Mouse (Mus musculus): ENCODE measurements at regions not wholly inside any gene's neighbourhood (a gene's known extent, or its start where the extent isn't known, plus 50 kb on each side); places are given as distances from the start of the nearest gene placed in this dataset.

DNA sequence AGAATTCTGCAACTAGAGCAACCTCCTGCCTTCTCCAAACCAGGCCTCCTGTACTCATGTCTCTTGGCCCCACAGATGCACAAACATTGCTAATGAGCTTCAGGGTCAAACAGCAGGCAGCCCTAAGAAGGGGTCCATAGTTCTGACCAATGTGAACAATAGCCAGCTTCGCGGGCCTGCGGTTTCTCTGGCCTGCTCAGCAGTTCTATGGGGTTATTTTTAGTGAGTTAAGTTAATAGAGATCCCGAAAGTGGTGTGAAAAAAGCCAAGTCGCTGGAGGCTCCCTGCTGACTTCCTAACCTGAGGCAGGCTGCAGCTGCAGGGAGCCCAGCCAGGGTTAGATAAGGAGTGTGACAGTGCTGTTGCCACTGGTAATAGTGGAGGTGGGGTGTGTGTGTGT lies 106.6 kb downstream of the Pdcd6ip start:
- in situ Hi-C loops (cut with MseI, MboI) = no loop called here

DNA sequence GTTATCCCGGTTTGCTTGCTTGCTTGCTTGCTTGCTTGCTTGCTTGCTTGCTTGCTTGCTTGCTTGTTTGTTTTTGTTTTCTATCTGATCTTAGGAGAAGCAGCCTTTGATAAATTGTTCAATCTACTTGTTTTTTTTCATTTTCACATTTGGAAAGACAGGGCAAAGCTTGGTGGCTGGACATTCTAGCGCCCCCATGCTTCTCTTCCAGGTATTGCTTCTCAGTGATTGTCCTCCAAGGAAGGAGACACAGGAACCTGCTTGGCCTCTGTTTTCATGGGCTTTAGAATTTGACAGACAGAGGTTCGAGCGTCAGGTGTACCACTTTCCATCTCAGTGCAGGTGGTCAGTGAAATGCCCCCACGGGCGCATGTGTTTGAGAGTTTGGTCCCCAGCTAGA lies 120.8 kb downstream of the Pdcd6ip start:
- in situ Hi-C loops (cut with MseI, MboI) = no loop called here

DNA sequence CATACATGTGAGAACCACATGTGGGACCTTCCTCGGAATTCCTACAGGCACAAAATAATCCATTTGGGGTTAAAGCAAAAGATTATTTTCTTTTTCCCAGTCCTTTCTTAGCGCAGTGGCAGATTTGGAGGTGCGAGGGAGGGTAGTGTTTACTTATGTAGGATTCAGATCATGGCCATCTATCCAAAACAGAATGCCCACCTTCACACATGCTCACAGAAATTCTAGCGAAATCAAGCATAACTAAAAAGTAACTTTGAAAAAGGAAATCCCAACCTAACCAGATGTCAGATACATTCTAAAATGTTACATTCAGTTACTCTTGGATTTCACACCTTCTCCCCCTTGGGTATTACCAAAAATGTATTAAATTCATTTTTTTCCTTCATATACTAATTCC lies 121.6 kb downstream of the Pdcd6ip start:
- in situ Hi-C loops (cut with MseI, MboI) = no loop called here

GRCm38 (mm10) chr9:113578221-113578620 lies 129.8 kb downstream of the Pdcd6ip start:
- in situ Hi-C loops (cut with MseI, MboI) = no loop called here

DNA sequence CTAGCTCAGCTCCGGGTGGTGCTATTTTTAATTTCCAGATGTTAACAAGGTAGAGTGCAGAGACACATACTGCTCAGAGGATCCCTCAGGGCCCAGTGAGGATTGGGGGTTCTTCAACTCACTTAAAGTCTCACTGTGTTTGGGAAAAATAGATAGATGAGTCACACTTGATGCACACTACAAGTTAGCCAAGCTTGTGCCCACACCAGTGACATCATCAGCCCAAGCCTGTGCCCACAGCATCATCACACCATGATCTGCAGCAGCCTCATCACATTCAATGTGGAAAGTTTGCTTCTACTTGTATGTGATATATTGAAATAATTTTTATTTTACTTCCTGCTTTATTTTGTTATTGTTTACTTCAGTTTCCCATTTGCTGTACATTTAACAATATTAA lies 139.2 kb downstream of the Pdcd6ip start:
- in situ Hi-C loops (cut with MseI, MboI) = no loop called here

- in situ Hi-C loops (cut with MseI, MboI) = no loop called here
Observed at GRCm38 (mm10) chr9:113567705-113568104, 140.4 kb downstream of the Pdcd6ip start.

- in situ Hi-C loops (cut with MseI, MboI) = no loop called here
Observed at GRCm38 (mm10) chr9:113566620-113567019, 141.4 kb downstream of the Pdcd6ip start.

DNA sequence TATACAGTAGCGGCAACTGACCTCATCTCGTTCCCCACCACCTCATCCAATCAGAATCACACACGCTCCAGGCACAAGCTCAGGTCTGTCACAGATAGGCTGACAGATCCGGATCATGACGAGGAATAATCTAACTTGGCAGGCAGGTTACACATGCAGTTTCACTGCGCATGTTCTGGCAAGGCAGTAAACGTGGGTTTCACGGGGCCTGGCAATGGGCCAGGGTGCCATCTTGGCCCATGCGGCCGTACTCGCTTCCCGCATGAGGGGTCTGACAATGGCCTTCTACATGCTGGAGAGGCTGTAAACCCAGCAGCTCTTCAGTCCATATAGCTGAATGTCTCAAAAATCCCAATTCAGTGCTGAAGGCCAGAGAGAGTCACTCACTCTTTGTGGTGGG lies 154.1 kb downstream of the Pdcd6ip start:
- in situ Hi-C loops (cut with MseI, MboI) = no loop called here

- in situ Hi-C loops (cut with MseI, MboI) = no loop called here
Observed at GRCm38 (mm10) chr9:113547458-113547857, 160.6 kb downstream of the Pdcd6ip start.

GRCm38 (mm10) chr9:113528586-113528985 lies 179.5 kb downstream of the Pdcd6ip start:
- in situ Hi-C loops (cut with MseI, MboI) = no loop called here

- in situ Hi-C loops (cut with MseI, MboI) = no loop called here
Observed at GRCm38 (mm10) chr9:113524307-113524706, 183.8 kb downstream of the Pdcd6ip start.

DNA sequence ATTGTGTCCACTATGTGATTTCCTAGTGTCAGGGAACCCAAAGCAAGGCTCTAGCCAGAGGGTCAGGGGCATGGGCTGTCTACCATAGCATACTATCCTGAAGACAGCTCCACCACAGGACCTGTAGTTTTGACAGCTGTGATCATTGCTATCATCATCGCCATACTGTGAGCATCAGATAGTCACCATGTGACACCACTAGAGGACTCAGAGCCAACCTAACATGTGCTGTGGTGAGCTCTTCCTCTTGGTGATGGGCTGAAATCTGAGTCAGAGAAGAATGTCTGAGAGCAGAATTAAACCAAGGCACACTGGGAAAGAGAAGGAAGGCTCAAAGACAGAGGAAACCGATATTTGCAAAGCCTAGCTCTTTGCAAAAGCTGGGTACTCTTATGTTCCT lies 184.9 kb downstream of the Pdcd6ip start:
- in situ Hi-C loops (cut with MseI, MboI) = no loop called here

GRCm38 (mm10) chr9:113519727-113520126 lies 188.3 kb downstream of the Pdcd6ip start:
- in situ Hi-C loops (cut with MseI, MboI) = no loop called here

DNA sequence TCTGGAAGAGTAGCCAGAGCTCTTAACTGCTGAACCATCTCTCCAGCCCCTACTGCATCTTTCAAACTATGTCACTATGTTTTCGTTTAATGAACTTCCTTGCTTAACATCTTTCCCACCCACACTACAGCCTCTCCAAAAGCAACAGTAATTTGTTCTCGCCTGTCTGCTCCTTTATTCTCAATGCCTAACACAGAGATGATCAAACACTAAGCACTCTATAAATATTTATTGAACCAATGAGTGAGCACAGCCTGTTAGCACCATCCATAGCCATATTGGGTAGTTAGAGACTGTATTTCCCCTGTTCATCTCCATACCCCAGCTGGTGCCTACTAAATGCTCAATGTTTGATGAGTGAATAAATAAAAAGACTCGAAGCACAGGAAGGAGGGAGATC lies 189.6 kb downstream of the Pdcd6ip start:
- in situ Hi-C loops (cut with MseI, MboI) = no loop called here

- in situ Hi-C loops (cut with MseI, MboI) = no loop called here
Observed at GRCm38 (mm10) chr9:113517756-113518155, 190.3 kb downstream of the Pdcd6ip start.

DNA sequence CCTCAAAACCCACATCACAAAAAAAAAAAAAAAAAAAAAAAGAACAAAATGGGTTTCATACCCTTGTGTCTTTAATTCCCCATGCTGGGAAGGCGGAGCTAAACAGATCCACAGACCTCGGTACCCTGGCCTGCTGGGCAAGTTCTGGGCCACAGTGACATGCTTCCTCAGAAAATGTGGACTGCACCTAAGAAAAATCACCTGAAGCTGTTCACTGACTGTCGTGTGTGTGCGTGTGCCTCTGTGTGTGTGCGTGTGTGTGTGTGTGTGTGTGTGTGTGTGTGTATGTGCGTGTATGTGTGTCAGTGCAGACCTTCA lies 192.4 kb downstream of the Pdcd6ip start:
- in situ Hi-C loops (cut with MseI, MboI) = no loop called here

- in situ Hi-C loops (cut with MseI, MboI) = no loop called here
Observed at GRCm38 (mm10) chr9:113514846-113515702, 193.0 kb downstream of the Pdcd6ip start.

GRCm38 (mm10) chr9:113511302-113511701 lies 196.8 kb downstream of the Pdcd6ip start:
- in situ Hi-C loops (cut with MseI, MboI) = no loop called here

GRCm38 (mm10) chr9:113509368-113509767 lies 198.7 kb downstream of the Pdcd6ip start:
- in situ Hi-C loops (cut with MseI, MboI) = no loop called here

GRCm38 (mm10) chr9:113508821-113509220 lies 199.2 kb downstream of the Pdcd6ip start:
- in situ Hi-C loops (cut with MseI, MboI) = no loop called here

DNA sequence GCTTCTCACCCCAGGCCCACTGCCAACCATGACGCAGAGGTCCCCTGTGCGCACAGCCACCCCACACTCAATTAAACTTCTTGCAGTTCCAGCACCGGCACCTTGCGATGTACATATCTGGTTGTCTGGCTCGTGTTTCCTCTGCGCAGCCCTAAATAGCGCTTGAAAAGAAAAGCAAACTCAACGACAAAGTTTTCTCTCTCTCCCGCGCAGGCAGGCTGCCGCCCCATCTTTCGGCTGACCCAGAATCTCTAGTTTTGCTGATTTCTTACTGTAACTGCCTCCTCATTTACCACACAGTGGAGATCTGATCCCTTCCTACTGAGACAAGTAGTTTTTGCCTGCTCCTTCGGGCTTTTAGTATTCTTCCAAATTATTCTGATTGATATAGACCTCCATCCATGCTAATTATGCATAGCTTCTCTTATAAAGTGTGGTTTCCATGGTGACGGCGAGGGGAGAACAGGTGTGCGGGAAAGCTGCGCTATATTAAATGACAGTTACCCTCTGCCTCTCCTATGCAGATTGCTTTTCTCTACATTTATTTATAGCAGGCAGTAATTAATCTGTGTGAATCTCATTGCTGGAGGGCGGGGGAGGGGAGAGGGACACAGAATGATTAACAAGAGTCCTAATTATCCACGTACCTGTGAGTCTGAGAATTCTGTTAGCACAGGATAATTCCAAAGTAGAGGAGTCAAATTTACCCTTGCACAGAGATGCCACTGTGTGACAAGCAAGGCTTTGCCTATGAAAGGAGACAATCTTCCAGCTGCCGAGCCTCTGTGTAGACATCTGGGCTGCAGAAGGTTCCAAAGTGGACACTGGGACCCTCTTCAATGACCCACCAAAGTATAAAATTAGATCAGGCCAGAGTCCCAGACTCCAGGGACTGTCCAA lies 200.2 kb downstream of the Pdcd6ip start:
- in situ Hi-C loops (cut with MseI, MboI) = no loop called here

- in situ Hi-C loops (cut with MseI, MboI) = no loop called here
Observed at GRCm38 (mm10) chr9:113499246-113499645, 208.8 kb downstream of the Pdcd6ip start.
